Mouse (Mus musculus) MEL (cell line): ENCODE measurements around the gene Lmf2. TPM values are rescaled to one million over a fixed set of nuclear protein-coding genes. Genes with fewer than 3 reads are reported as not detected.

Source experiments
- DNase-seq: peaks from one replicate; pipeline ENCODE4 v3.0.0; 2011; ENCODE audit warnings: low read depth, low spot score
- H3K27ac ChIP-seq: 2 replicates; pipeline ENCODE4 v1.5.1; 2012; ENCODE audit warnings: low read depth, mild to moderate bottlenecking, control low read depth, low read length, moderate library complexity; ENCODE audit not compliant: control insufficient read depth
- H3K27me3 ChIP-seq, 2 experiments: fragments of 150-350 bp in 1 of 2; sonication (generic) in 1 of 2; 2 replicates each; pipeline ENCODE4 v1.6.1; 2012; ENCODE audit warnings: low read length in 2 of 2, mild to moderate bottlenecking in 2 of 2, improper control_type of control experiment in 1 of 2, moderate library complexity in 1 of 2; ENCODE audit not compliant: insufficient read depth in 2 of 2, control insufficient read depth in 1 of 2
- H3K36me3 ChIP-seq, 2 experiments: 2 replicates each; pipeline ENCODE4 v1.6.1; 2012 to 2014; ENCODE audit warnings: low read length in 2 of 2, improper control_type of control experiment in 1 of 2, inconsistent platforms in 1 of 2, mild to moderate bottlenecking in 1 of 2; ENCODE audit not compliant: insufficient read depth in 2 of 2, control insufficient read depth in 1 of 2
- H3K4me1 ChIP-seq, 2 experiments: fragments of 150-350 bp in 1 of 2; sonication (generic) in 1 of 2; 2 replicates each; pipeline ENCODE4 v1.6.1; 2012; ENCODE audit warnings: low read length in 2 of 2, improper control_type of control experiment in 1 of 2, mild to moderate bottlenecking in 1 of 2; ENCODE audit not compliant: insufficient read depth in 2 of 2, control insufficient read depth in 1 of 2
- H3K4me3 ChIP-seq, 2 experiments: fragments of 150-350 bp in 1 of 2; sonication (generic) in 1 of 2; 2 replicates each; pipeline ENCODE4 v1.5.1; 2012; ENCODE audit warnings: low read depth in 2 of 2, low read length in 2 of 2, mild to moderate bottlenecking in 2 of 2, moderate library complexity in 2 of 2, control low read depth in 1 of 2, improper control_type of control experiment in 1 of 2; ENCODE audit not compliant: control insufficient read depth in 1 of 2, insufficient read depth in 1 of 2
- H3K79me2 ChIP-seq: 2 replicates; pipeline ENCODE4 v1.6.1; 2012; ENCODE audit warnings: mild to moderate bottlenecking, low read length, moderate library complexity; ENCODE audit not compliant: control insufficient read depth, poor library complexity, insufficient read depth
- H3K9ac ChIP-seq: 2 replicates; pipeline ENCODE4 v1.6.1; 2012; ENCODE audit warnings: low read depth, mild to moderate bottlenecking, control low read depth, low read length, moderate library complexity; ENCODE audit not compliant: control insufficient read depth, poor library complexity, severe bottlenecking
- H3K9me3 ChIP-seq: fragments of 150-350 bp; sonication (generic); replicated peaks from 2 replicates; pipeline ENCODE4 v1.6.1; 2012; ENCODE audit warnings: mild to moderate bottlenecking, low read length, improper control_type of control experiment, moderate library complexity; ENCODE audit not compliant: insufficient read depth
- BHLHE40 ChIP-seq: IDR thresholded peaks from 2 replicates; pipeline ENCODE4 v1.6.1; 2012; ENCODE audit warnings: low read depth, mild to moderate bottlenecking, inconsistent platforms, low read length, improper control_type of control experiment, borderline replicate concordance
- CTCF ChIP-seq, 3 experiments: IDR thresholded peaks in 2 of 3; conservative IDR thresholded peaks in 1 of 3; 2 replicates each; pipeline ENCODE4 v1.5.1; 2011 to 2012; ENCODE audit warnings: low read length in 3 of 3, low read depth in 2 of 3, mild to moderate bottlenecking in 2 of 3, improper control_type of control experiment in 1 of 3, inconsistent platforms in 1 of 3, mixed read lengths in 1 of 3, moderate library complexity in 1 of 3; ENCODE audit not compliant: control insufficient read depth in 1 of 3, insufficient read depth in 1 of 3, poor library complexity in 1 of 3, severe bottlenecking in 1 of 3
- GABPA ChIP-seq: IDR thresholded peaks from 2 replicates; pipeline ENCODE4 v1.6.1; 2012; ENCODE audit warnings: low read depth, mild to moderate bottlenecking, inconsistent platforms, low read length, improper control_type of control experiment, moderate library complexity
- JUND ChIP-seq: IDR thresholded peaks from 2 replicates; pipeline ENCODE4 v1.6.1; 2011; ENCODE audit warnings: low read depth, mild to moderate bottlenecking, improper control_type of control experiment, low read length
- MAX ChIP-seq: IDR thresholded peaks from 2 replicates; pipeline ENCODE4 v1.6.1; 2011; ENCODE audit warnings: low read length, improper control_type of control experiment
- MAZ ChIP-seq: IDR thresholded peaks from 2 replicates; pipeline ENCODE4 v1.6.1; 2012; ENCODE audit warnings: low read depth, mild to moderate bottlenecking, inconsistent platforms, low read length, improper control_type of control experiment
- NELFE ChIP-seq: IDR thresholded peaks from 2 replicates; pipeline ENCODE4 v1.6.1; 2011; ENCODE audit warnings: low read depth, low read length, improper control_type of control experiment
- POLR2AphosphoS5 ChIP-seq: IDR thresholded peaks from 2 replicates; pipeline ENCODE4 v1.6.1; 2012; ENCODE audit warnings: low read depth, borderline replicate concordance, mild to moderate bottlenecking, inconsistent platforms, low read length, moderate library complexity, mixed read lengths
- RAD21 ChIP-seq: IDR thresholded peaks from 2 replicates; pipeline ENCODE4 v1.6.1; 2011; ENCODE audit warnings: mild to moderate bottlenecking, low read depth, low read length, improper control_type of control experiment
- SMC3 ChIP-seq: IDR thresholded peaks from 2 replicates; pipeline ENCODE4 v1.6.1; 2011; ENCODE audit warnings: low read depth, low read length, improper control_type of control experiment
- UBTF ChIP-seq: IDR thresholded peaks from 2 replicates; pipeline ENCODE4 v1.6.1; 2012; ENCODE audit warnings: low read depth, mild to moderate bottlenecking, inconsistent platforms, low read length, improper control_type of control experiment, moderate library complexity, borderline replicate concordance; ENCODE audit not compliant: insufficient read depth
- ZC3H11A ChIP-seq: IDR thresholded peaks from 2 replicates; pipeline ENCODE4 v1.6.1; 2012; ENCODE audit warnings: low read depth, mild to moderate bottlenecking, inconsistent platforms, low read length, improper control_type of control experiment
- ZKSCAN1 ChIP-seq: IDR thresholded peaks from 2 replicates; pipeline ENCODE4 v1.6.1; 2012; ENCODE audit warnings: low read depth, mild to moderate bottlenecking, inconsistent platforms, low read length, improper control_type of control experiment, moderate library complexity
- ZMIZ1 ChIP-seq: IDR thresholded peaks from 2 replicates; pipeline ENCODE4 v1.6.1; 2012; ENCODE audit warnings: low read depth, mild to moderate bottlenecking, inconsistent platforms, low read length, improper control_type of control experiment, moderate library complexity
- polyA plus RNA-seq, 2 experiments: library from polyadenylated mRNA; stranded (reverse) in 1 of 2; unstranded in 1 of 2; fragments of >175 nt in 1 of 2; fragments of >200 nt in 1 of 2; gene quantifications; 2 replicates each; pipeline versions ENCODE4 v1.2.1 to v1.2.4; 2012; ENCODE audit warnings: low replicate concordance in 2 of 2, low read depth in 1 of 2; ENCODE audit not compliant: insufficient read length in 2 of 2, insufficient read depth in 1 of 2, missing spikeins in 1 of 2
- total RNA-seq: library from RNA; depleted of rRNA; stranded (reverse); fragments of 300-350 nt; gene quantifications from 2 replicates; pipeline ENCODE4 v1.2.3, GENCODE M21; 2012

Gene Lmf2
- total and polyA plus RNA-seq, 3 experiments, result 14.5 to 52.0 TPM; not detected in 1

- Histone ChIP-seq H3K4me3 (no peak overlapping the region), H3K36me3 (no peaks in the 10 kb centered on the region), H3K79me2 (no peaks in the 10 kb centered on the region), H3K27me3 (no peaks in the 10 kb centered on the region), H3K9ac (no peak overlapping the region), H3K4me1 (peaks cover 5% of the 10 kb centered on the region in 2 experiments), H3K9me3 (no peaks in the 10 kb centered on the region), H3K27ac (no peak overlapping the region)
- no peak for DNase-seq
- peak; percentile 33 for TF ChIP-seq SMC3
- no peak for TF ChIP-seq MAZ
- 0 out of 2 replicates have a peak, but pooled peaks have one; percentile 10 for TF ChIP-seq ZC3H11A
- no peak for TF ChIP-seq BHLHE40
- peak; percentile 30 to 43 (median 39); a peak in 4 of 6 replicates for TF ChIP-seq CTCF (IDR thresholded peaks at IDR 0.05 in 2 of 3, conservative IDR thresholded peaks at IDR 0.05 in 1 of 3; ENCODE audit: control insufficient read depth in 1 of 3, insufficient read depth in 1 of 3, low read depth in 2 of 3, low read length in 3 of 3, poor library complexity in 1 of 3, severe bottlenecking in 1 of 3)
- peak; percentile 11 for TF ChIP-seq RAD21
- TF ChIP-seq JUND, result peak; percentile 97
Observed at GRCm38 (mm10) chr15:89341678-89342077, 13.8 kb downstream of the Lmf2 start.

GRCm38 (mm10) chr15:89340136-89340535 lies 15.3 kb downstream of the Lmf2 start:
- Histone ChIP-seq H3K9me3 (no peaks in the 10 kb centered on the region), H3K4me1 (peaks cover 5% of the 10 kb centered on the region in 2 experiments), H3K79me2 (no peaks in the 10 kb centered on the region), H3K36me3 (no peaks in the 10 kb centered on the region), H3K27ac (no peak overlapping the region), H3K4me3 (no peak overlapping the region), H3K27me3 (no peaks in the 10 kb centered on the region), H3K9ac (no peak overlapping the region)
- TF ChIP-seq MAX, result no peak
- TF ChIP-seq UBTF, result no peak
- no peak for DNase-seq

DNA sequence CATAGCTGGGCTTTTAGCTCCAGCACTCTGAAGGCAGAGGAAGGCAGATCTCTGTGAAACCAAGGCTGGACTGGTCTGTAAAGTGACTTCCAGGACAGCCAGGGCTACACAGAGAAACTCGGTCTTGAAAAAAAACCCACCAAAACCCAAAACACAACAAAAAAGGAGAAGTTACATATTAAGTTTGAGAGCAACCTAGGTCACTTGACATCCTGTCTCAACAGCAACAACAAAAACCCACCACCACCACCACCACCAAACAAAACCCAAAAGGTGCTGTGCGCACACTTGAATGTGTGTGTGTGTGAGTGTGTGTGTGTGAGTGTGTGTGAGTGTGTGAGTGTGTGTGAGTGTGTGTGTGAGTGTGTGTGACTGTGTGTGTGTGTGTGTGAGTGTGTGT lies 15.8 kb downstream of the Lmf2 start:
- Histone ChIP-seq H3K9me3 (no peaks in the 10 kb centered on the region), H3K79me2 (no peaks in the 10 kb centered on the region), H3K36me3 (no peaks in the 10 kb centered on the region), H3K27me3 (no peaks in the 10 kb centered on the region), H3K9ac (no peak overlapping the region), H3K27ac (no peak overlapping the region), H3K4me1 (peaks cover 5% of the 10 kb centered on the region in 2 experiments), H3K4me3 (no peak overlapping the region)
- peak; percentile 34 for DNase-seq
- TF ChIP-seq POLR2AphosphoS5 (no peak; the same call in 1 of the 2 replicates), ZMIZ1 (no peak), MAZ (no peak), NELFE (no peak), GABPA (no peak), SMC3 (no peak), ZKSCAN1 (0 out of 2 replicates have a peak, but pooled peaks have one; percentile 33)
